Mouse (Mus musculus) embryonic facial prominence, embryonic 14.5 days (tissue): ENCODE measurements around the gene Ftl1. TPM values are rescaled to one million over a fixed set of nuclear protein-coding genes. Genes with fewer than 3 reads are reported as not detected.
"Not testable (repeated sequence)": the region's sequence is repeated elsewhere in the genome, so short reads cannot be mapped to it uniquely, and the experiment has no call there.

Experiments used
- ATAC-seq: fragments of 200-750 bp; cut with Nextera tagmentation; 2 replicates; pipeline ENCODE4 v1.8.0; 2017; ENCODE audit warnings: low read depth, moderate number of reproducible peaks, moderate TSS enrichment
- DNase-seq: peaks from one replicate; pipeline ENCODE4 v3.0.0-alpha.2; 2015; ENCODE audit warnings: low spot score
- H3K27ac ChIP-seq: fragments of 300-500 bp; sonication (generic); replicated peaks from 2 replicates; pipeline ENCODE4 v1.5.1; 2014; ENCODE audit warnings: low read depth, mild to moderate bottlenecking, low read length, moderate library complexity
- H3K27me3 ChIP-seq: fragments of 300-500 bp; sonication (generic); replicated peaks from 2 replicates; pipeline ENCODE4 v1.6.1; 2014; ENCODE audit warnings: low read length; ENCODE audit not compliant: control insufficient read depth, insufficient read depth
- H3K36me3 ChIP-seq: fragments of 300-500 bp; sonication (generic); 2 replicates; pipeline ENCODE4 v1.6.1; 2014; ENCODE audit warnings: low read length, mixed read lengths; ENCODE audit not compliant: control insufficient read depth, insufficient read depth
- H3K4me1 ChIP-seq: fragments of 300-500 bp; sonication (generic); 2 replicates; pipeline ENCODE4 v1.6.1; 2014; ENCODE audit warnings: antibody characterized with exemption, low read length; ENCODE audit not compliant: control insufficient read depth, insufficient read depth
- H3K4me2 ChIP-seq: fragments of 300-500 bp; sonication (generic); 2 replicates; pipeline ENCODE4 v1.6.1; 2014; ENCODE audit warnings: low read depth, mild to moderate bottlenecking, low read length, moderate library complexity, mixed read lengths
- H3K4me3 ChIP-seq: fragments of 300-500 bp; sonication (generic); 2 replicates; pipeline ENCODE4 v1.5.1; 2014; ENCODE audit warnings: low read depth, mild to moderate bottlenecking, low read length
- H3K9ac ChIP-seq: fragments of 300-500 bp; sonication (generic); 2 replicates; pipeline ENCODE4 v1.6.1; 2014; ENCODE audit warnings: low read depth, mild to moderate bottlenecking, low read length, moderate library complexity, mixed read lengths
- H3K9me3 ChIP-seq: fragments of 300-500 bp; sonication (generic); 2 replicates; pipeline ENCODE4 v1.6.1; 2016; ENCODE audit warnings: low read length; ENCODE audit not compliant: control insufficient read depth
- WGBS: fragments of 180-500 bp; shearing (Covaris S2); extraction: QIAGEN DNeasy Blood & Tissue Kit; methylation state at CpG from one replicate; pipeline ENCODE4 v1.1.7; 2014; 5-methylcytosine and 5-hydroxymethylcytosine counted together
- polyA plus RNA-seq: library from polyadenylated mRNA; unstranded; fragments of >200 nt; fragmentation: Nextera tagmentation; extraction: Ambion mirVana; gene quantifications from 2 replicates; pipeline ENCODE4 v1.2.1, GENCODE M21; 2014

Gene Ftl1
- 4,260 and 4,697 TPM in 2 replicates for polyA plus RNA-seq

GRCm38 (mm10) chr7:45459564-45460140 lies at the start of gene Ftl1:
Ftl1 (minus strand) TSS chr7:45459884.
- WGBS = 0% methylated on average over 21 of the region's 37 CpGs

GRCm38 (mm10) chr7:45509181-45509882 lies 49.6 kb upstream of the Ftl1 start:
- Histone ChIP-seq H3K27ac (peak overlapping the region; percentile 89; the same call in 1 of the 2 replicates), H3K9me3 (no peaks in the 10 kb centered on the region), H3K27me3 (no peaks in the 10 kb centered on the region), H3K4me2 (peak overlapping the region; percentile 98), H3K4me1 (peaks cover 10% of the 10 kb centered on the region), H3K36me3 (peaks cover 35% of the 10 kb centered on the region), H3K9ac (peak overlapping the region; percentile 81), H3K4me3 (peak overlapping the region; percentile 74)
- DNase-seq = no peak
- no peak for ATAC-seq
- 29% methylated on average over 19 of the region's 19 CpGs for WGBS

More at GRCm38 (mm10) chr7:45459564-45460140, at the start of gene Ftl1:
- peak; percentile 94 for ATAC-seq
- peak; percentile 100 for DNase-seq
- Histone ChIP-seq H3K4me1 (peaks cover 24% of the 10 kb centered on the region), H3K4me3 (peak within 1 kb of the TSS; percentile 60), H3K9ac (peak within 1 kb of the TSS; percentile 82), H3K4me2 (peak within 1 kb of the TSS; percentile 68), H3K27ac (peak within 1 kb of the TSS; percentile 94), H3K36me3 (peaks cover 73% of the 10 kb centered on the region)
- H3K27me3 ChIP-seq, H3K9me3 ChIP-seq: not testable (repeated sequence)

GRCm38 (mm10) chr7:45508561-45508960 lies 48.9 kb upstream of the Ftl1 start:
- Histone ChIP-seq H3K4me2 (peak overlapping the region; percentile 98), H3K27ac (no peak overlapping the region), H3K36me3 (peaks cover 35% of the 10 kb centered on the region), H3K9me3 (no peaks in the 10 kb centered on the region), H3K9ac (0 out of 2 replicates have a peak overlapping the region, but pooled peaks have one; percentile 5), H3K27me3 (no peaks in the 10 kb centered on the region), H3K4me3 (peak overlapping the region; percentile 74), H3K4me1 (peaks cover 10% of the 10 kb centered on the region)
- no peak for DNase-seq
- ATAC-seq = no peak
- 78% methylated on average over 6 of the region's 6 CpGs for WGBS

- Histone ChIP-seq H3K36me3 (peaks cover 44% of the 10 kb centered on the region), H3K9me3 (no peaks in the 10 kb centered on the region), H3K4me2 (no peak overlapping the region), H3K4me3 (no peak overlapping the region), H3K27ac (no peak overlapping the region), H3K4me1 (peaks cover 10% of the 10 kb centered on the region), H3K9ac (no peak overlapping the region), H3K27me3 (no peaks in the 10 kb centered on the region)
- WGBS = 88% methylated on average over 6 of the region's 6 CpGs
- ATAC-seq (no peak), DNase-seq (no peak)
Observed at GRCm38 (mm10) chr7:45507583-45507982, 47.9 kb upstream of the Ftl1 start.

GRCm38 (mm10) chr7:45498427-45498826 lies 38.7 kb upstream of the Ftl1 start:
- H3K27me3 ChIP-seq = no peaks in the 10 kb centered on the region
- DNase-seq (no peak), ATAC-seq (no peak)
- H3K9ac ChIP-seq = no peak overlapping the region
- H3K9me3 ChIP-seq = no peaks in the 10 kb centered on the region
- no peak overlapping the region for H3K4me3 ChIP-seq
- no peak overlapping the region for H3K4me2 ChIP-seq
- 97% methylated on average over 6 of the region's 6 CpGs for WGBS
- peaks cover 89% of the 10 kb centered on the region for H3K36me3 ChIP-seq
- no peaks in the 10 kb centered on the region for H3K4me1 ChIP-seq
- no peak overlapping the region for H3K27ac ChIP-seq

GRCm38 (mm10) chr7:45494548-45494947 lies 34.9 kb upstream of the Ftl1 start:
- Histone ChIP-seq H3K4me3 (no peak overlapping the region), H3K27ac (no peak overlapping the region), H3K9ac (no peak overlapping the region), H3K4me2 (no peak overlapping the region), H3K4me1 (no peaks in the 10 kb centered on the region; the same call in 1 of the 2 replicates), H3K36me3 (peaks cover 75% of the 10 kb centered on the region), H3K9me3 (no peaks in the 10 kb centered on the region), H3K27me3 (no peaks in the 10 kb centered on the region)
- no peak for DNase-seq
- ATAC-seq = no peak
- 83% methylated on average over 9 of the region's 9 CpGs for WGBS

- Histone ChIP-seq H3K9ac (no peak overlapping the region), H3K27me3 (no peaks in the 10 kb centered on the region), H3K27ac (no peak overlapping the region), H3K4me3 (no peak overlapping the region), H3K9me3 (no peaks in the 10 kb centered on the region), H3K4me1 (peaks cover 3% of the 10 kb centered on the region; the same call in 1 of the 2 replicates), H3K36me3 (peaks cover 59% of the 10 kb centered on the region), H3K4me2 (no peak overlapping the region)
- DNase-seq = no peak
- no peak for ATAC-seq
- WGBS = 91% methylated on average over 5 of the region's 5 CpGs
Observed at GRCm38 (mm10) chr7:45492951-45493350, 33.3 kb upstream of the Ftl1 start.

- no peak for ATAC-seq
- 93% methylated on average over 8 of the region's 8 CpGs for WGBS
- peaks cover 53% of the 10 kb centered on the region for H3K36me3 ChIP-seq
- no peak for DNase-seq
- no peak overlapping the region for H3K9ac ChIP-seq
- no peaks in the 10 kb centered on the region for H3K27me3 ChIP-seq
- H3K4me2 ChIP-seq = no peak overlapping the region
- H3K4me1 ChIP-seq = peaks cover 5% of the 10 kb centered on the region; the same call in 1 of the 2 replicates
- no peaks in the 10 kb centered on the region for H3K9me3 ChIP-seq
- no peak overlapping the region for H3K4me3 ChIP-seq
- H3K27ac ChIP-seq = no peak overlapping the region
Observed at GRCm38 (mm10) chr7:45492225-45492844, 32.7 kb upstream of the Ftl1 start.
